Comparison of ENCODE assay signal across 23 mouse cellular contexts in genomic region chr1:191640146-191640545, GRCm38 (mm10).
DNase-seq lines count a peak whose midpoint lies in the region; ATAC-seq and TF ChIP-seq lines count a peak whose summit lies in the region.
"Had no signal": no experiment of that assay in that cellular context is flagged by ENCODE, and none has a peak within 500 bp of the region (broad histone marks: within the 10 kb centered on the region; RNA-seq: fewer than 3 reads in every experiment).

No protein-coding gene starts in this region.

- no peak overlapping the region for H3K9ac ChIP-seq in kidney, embryonic 14.5 days (ENCODE audit: low read depth, low read length)
- no peak overlapping the region for H3K9ac ChIP-seq in intestine, embryonic 16.5 days (ENCODE audit: low read depth, low read length)
- H3K9ac ChIP-seq in liver, embryonic 11.5 days (ENCODE audit: low read depth, low read length), result no peak overlapping the region
- H3K9ac ChIP-seq in forebrain, embryonic 16.5 days (replicated peaks; ENCODE audit: low read depth, low read length), result no peak overlapping the region
- H3K9ac ChIP-seq: forebrain, postnatal 0 days; midbrain, embryonic 15.5 days had no signal

- H3K4me1 ChIP-seq in kidney, adult 2 months (ENCODE audit: control insufficient read depth, insufficient read depth, low read length), result peaks cover 6% of the 10 kb centered on the region; the same call in 1 of the 2 replicates
- H3K4me1 ChIP-seq in kidney, embryonic 14.5 days (ENCODE audit: control insufficient read depth, insufficient read depth, low read length), result no peaks in the 10 kb centered on the region
- H3K4me1 ChIP-seq in intestine, embryonic 16.5 days (ENCODE audit: control insufficient read depth, insufficient read depth, low read length), result peaks cover 9% of the 10 kb centered on the region; the same call in 1 of the 2 replicates
- H3K4me1 ChIP-seq in liver, embryonic 11.5 days (replicated peaks; ENCODE audit: control insufficient read depth, insufficient read depth, low read length), result peaks cover 7% of the 10 kb centered on the region; the same call in 1 of the 2 replicates
- peaks cover 27% of the 10 kb centered on the region for H3K4me1 ChIP-seq in small intestine, adult 2 months (ENCODE audit: control insufficient read depth, insufficient read depth, insufficient read length, low read length)
- H3K4me1 ChIP-seq in forebrain, embryonic 16.5 days (replicated peaks; ENCODE audit: control insufficient read depth, insufficient read depth, low read length), result no peaks in the 10 kb centered on the region

- H3K27ac ChIP-seq in kidney, adult 2 months (ENCODE audit: insufficient read depth, low read depth, low read length), result peak overlapping the region; percentile 39; the same call in 1 of the 2 replicates
- H3K27ac ChIP-seq in kidney, embryonic 14.5 days (ENCODE audit: low read depth, low read length), result no peak overlapping the region
- H3K27ac ChIP-seq in intestine, embryonic 16.5 days (ENCODE audit: low read length), result peak overlapping the region; percentile 54; the same call in 1 of the 2 replicates
- H3K27ac ChIP-seq in liver, embryonic 11.5 days (ENCODE audit: low read depth, low read length), result peak overlapping the region; percentile 14; the same call in 1 of the 2 replicates
- H3K27ac ChIP-seq in small intestine, adult 2 months (ENCODE audit: insufficient read depth, low read depth, low read length), result peak overlapping the region; percentile 98
- no peak overlapping the region for H3K27ac ChIP-seq in forebrain, embryonic 16.5 days (ENCODE audit: low read length)
- H3K27ac ChIP-seq: midbrain, embryonic 15.5 days had no signal

- TF ChIP-seq POLR2A in kidney, adult 2 months (IDR thresholded peaks at IDR 0.05; ENCODE audit: low read depth, low read length), result no peak
- no peak for TF ChIP-seq POLR2A in small intestine, adult 2 months (IDR thresholded peaks at IDR 0.05; ENCODE audit: low read depth, low read length)

- peak; percentile 63 for DNase-seq in kidney, adult 2 months
- DNase-seq in liver, embryonic 11.5 days (ENCODE audit: low spot score), result no peak
- no peak for DNase-seq in urinary bladder, postnatal 14 days (ENCODE audit: low spot score)
- DNase-seq: adrenal gland, postnatal 10 days; cerebellum, adult 9-11 months; embryo, embryonic 11 days; forebrain, postnatal 0 days; gastrocnemius, postnatal 36 days; layer of hippocampus, postnatal 36 days; left cerebral cortex, postnatal 4 days; lung, adult 2 months; lung, postnatal 36 days; retina, postnatal 1 day; right cerebral cortex, postnatal 4 days; thymus, postnatal 25 days had no signal

- 67% methylated on average over 2 of the region's 2 CpGs for WGBS in kidney, adult 2 months
- 78% methylated on average over 2 of the region's 2 CpGs for WGBS in kidney, embryonic 14.5 days
- 42% methylated on average over 2 of the region's 2 CpGs for WGBS in intestine, embryonic 16.5 days
- 64% methylated on average over 2 of the region's 2 CpGs for WGBS in liver, embryonic 11.5 days
- WGBS in small intestine, adult 2 months, result 44% methylated on average over 2 of the region's 2 CpGs
- WGBS in forebrain, embryonic 16.5 days, result 79% methylated on average over 2 of the region's 2 CpGs

- H3K4me3 ChIP-seq in kidney, adult 2 months (ENCODE audit: insufficient read depth, low read depth, low read length), result no peak overlapping the region
- H3K4me3 ChIP-seq in kidney, embryonic 14.5 days (ENCODE audit: low read length), result no peak overlapping the region
- H3K4me3 ChIP-seq in intestine, embryonic 16.5 days (ENCODE audit: low read length), result no peak overlapping the region
- no peak overlapping the region for H3K4me3 ChIP-seq in liver, embryonic 11.5 days (ENCODE audit: low read depth, low read length)
- no peak overlapping the region for H3K4me3 ChIP-seq in small intestine, adult 2 months (ENCODE audit: low read depth, low read length)
- no peak overlapping the region for H3K4me3 ChIP-seq in forebrain, embryonic 16.5 days (replicated peaks; ENCODE audit: low read length)
- H3K4me3 ChIP-seq: midbrain, embryonic 15.5 days had no signal

- ATAC-seq in kidney, embryonic 14.5 days (ENCODE audit: low FRiP score, low TSS enrichment), result no peak
- peak; percentile 61 for ATAC-seq in intestine, embryonic 16.5 days
- 0 out of 2 replicates have a peak, but pooled peaks have one; percentile 29 for ATAC-seq in liver, embryonic 11.5 days (replicated peaks; ENCODE audit: low FRiP score)
- no peak for ATAC-seq in monocyte, adult 5-6 weeks (replicated peaks; ENCODE audit: insufficient number of reproducible peaks, low FRiP score, low TSS enrichment, poor library complexity, severe bottlenecking)
- no peak for ATAC-seq in forebrain, embryonic 16.5 days
- ATAC-seq: activated CD4-positive, CD25-positive, alpha-beta regulatory T cell, adult 4 months; forebrain, postnatal 0 days; midbrain, embryonic 15.5 days had no signal

- no peak overlapping the region for H3K4me2 ChIP-seq in kidney, embryonic 14.5 days (replicated peaks; ENCODE audit: low read depth, low read length)
- no peak overlapping the region for H3K4me2 ChIP-seq in intestine, embryonic 16.5 days (ENCODE audit: low read depth, low read length)
- no peak overlapping the region for H3K4me2 ChIP-seq in liver, embryonic 11.5 days
- no peak overlapping the region for H3K4me2 ChIP-seq in forebrain, embryonic 16.5 days (ENCODE audit: low read length)
- H3K4me2 ChIP-seq: midbrain, embryonic 15.5 days had no signal

- TF ChIP-seq CTCF in kidney, adult 2 months (conservative IDR thresholded peaks at IDR 0.05; ENCODE audit: insufficient read depth, insufficient read length, low read depth, low read length), result no peak
- TF ChIP-seq CTCF in small intestine, adult 2 months (IDR thresholded peaks at IDR 0.05; ENCODE audit: extremely low read depth, insufficient read length, insufficient replicate concordance, low read depth, low read length), result no peak

- no peaks in the 10 kb centered on the region for H3K9me3 ChIP-seq in kidney, embryonic 14.5 days (ENCODE audit: control insufficient read depth, low read length)
- H3K9me3 ChIP-seq in intestine, embryonic 16.5 days (ENCODE audit: control insufficient read depth, low read length), result no peaks in the 10 kb centered on the region
- no peaks in the 10 kb centered on the region for H3K9me3 ChIP-seq in liver, embryonic 11.5 days (ENCODE audit: control insufficient read depth, low read length)
- no peaks in the 10 kb centered on the region for H3K9me3 ChIP-seq in forebrain, embryonic 16.5 days (ENCODE audit: control insufficient read depth, low read length)
- H3K9me3 ChIP-seq: G1E; midbrain, embryonic 15.5 days had no signal

- no peaks in the 10 kb centered on the region for H3K36me3 ChIP-seq in kidney, adult 2 months (ENCODE audit: control insufficient read depth, insufficient read depth, low read length)
- H3K36me3 ChIP-seq in kidney, embryonic 14.5 days (ENCODE audit: control insufficient read depth, insufficient read depth, low read length), result no peaks in the 10 kb centered on the region
- no peaks in the 10 kb centered on the region for H3K36me3 ChIP-seq in intestine, embryonic 16.5 days (ENCODE audit: control insufficient read depth, insufficient read depth, low read length)
- no peaks in the 10 kb centered on the region for H3K36me3 ChIP-seq in liver, embryonic 11.5 days (ENCODE audit: control insufficient read depth, insufficient read depth, low read length)
- no peaks in the 10 kb centered on the region for H3K36me3 ChIP-seq in small intestine, adult 2 months (ENCODE audit: control insufficient read depth, insufficient read depth, low read length)
- H3K36me3 ChIP-seq in forebrain, embryonic 16.5 days (ENCODE audit: control insufficient read depth, insufficient read depth), result no peaks in the 10 kb centered on the region
- H3K36me3 ChIP-seq: G1E; midbrain, embryonic 15.5 days had no signal

- H3K27me3 ChIP-seq in kidney, adult 2 months (replicated peaks; ENCODE audit: control insufficient read depth, insufficient read depth, low read length), result no peaks in the 10 kb centered on the region
- no peaks in the 10 kb centered on the region for H3K27me3 ChIP-seq in kidney, embryonic 14.5 days (ENCODE audit: control insufficient read depth, insufficient read depth, low read length)
- no peaks in the 10 kb centered on the region for H3K27me3 ChIP-seq in intestine, embryonic 16.5 days (replicated peaks; ENCODE audit: control insufficient read depth, insufficient read depth, low read length)
- H3K27me3 ChIP-seq in liver, embryonic 11.5 days (replicated peaks; ENCODE audit: control insufficient read depth, insufficient read depth, low read length), result no peaks in the 10 kb centered on the region
- H3K27me3 ChIP-seq in small intestine, adult 2 months (ENCODE audit: control insufficient read depth, insufficient read depth, low read length), result no peaks in the 10 kb centered on the region
- no peaks in the 10 kb centered on the region for H3K27me3 ChIP-seq in forebrain, embryonic 16.5 days (replicated peaks; ENCODE audit: control insufficient read depth, insufficient read depth, low read length)
- H3K27me3 ChIP-seq: midbrain, embryonic 15.5 days had no signal

Comparison
In these comparisons a context has a peak if more than half of its experiments do, and no peak if none do; other contexts are left out.
1. H3K27ac ChIP-seq: peak in kidney, adult 2 months (single experiment), intestine, embryonic 16.5 days (single experiment), liver, embryonic 11.5 days (single experiment) and small intestine, adult 2 months (single experiment); none in kidney, embryonic 14.5 days (single experiment) and forebrain, embryonic 16.5 days (single experiment).
2. ATAC-seq: peak in intestine, embryonic 16.5 days (single experiment) and liver, embryonic 11.5 days (single experiment); none in kidney, embryonic 14.5 days (single experiment), monocyte, adult 5-6 weeks (single experiment) and forebrain, embryonic 16.5 days (single experiment).